Mouse (Mus musculus) limb, embryonic 14.5 days (tissue): ENCODE results near the gene Csgalnact2. TPM values are rescaled to one million over a fixed set of nuclear protein-coding genes. Genes with fewer than 3 reads are reported as not detected.

Experiments
- ATAC-seq: fragments of 200-750 bp; cut with Nextera tagmentation; 2 replicates; pipeline ENCODE4 v1.8.0; 2017; ENCODE audit warnings: low read depth, moderate number of reproducible peaks, moderate TSS enrichment; ENCODE audit not compliant: low FRiP score
- DNase-seq: peaks from one replicate; pipeline ENCODE4 v3.0.0-alpha.2; 2015; ENCODE audit warnings: low spot score
- H3K27ac ChIP-seq: fragments of 300-500 bp; sonication (generic); replicated peaks from 2 replicates; pipeline ENCODE4 v1.5.1; 2014; ENCODE audit warnings: low read depth, mild to moderate bottlenecking, low read length, moderate library complexity, mixed read lengths
- H3K27me3 ChIP-seq: fragments of 300-500 bp; sonication (generic); 2 replicates; pipeline ENCODE4 v1.6.1; 2014; ENCODE audit warnings: low read length, mixed read lengths; ENCODE audit not compliant: control insufficient read depth, insufficient read depth
- H3K36me3 ChIP-seq: fragments of 300-500 bp; sonication (generic); 2 replicates; pipeline ENCODE4 v1.6.1; 2014; ENCODE audit warnings: mild to moderate bottlenecking, low read length, moderate library complexity, mixed read lengths; ENCODE audit not compliant: control insufficient read depth, insufficient read depth
- H3K4me1 ChIP-seq: fragments of 300-500 bp; sonication (generic); 2 replicates; pipeline ENCODE4 v1.6.1; 2014; ENCODE audit warnings: antibody characterized with exemption, low read length, mixed read lengths; ENCODE audit not compliant: control insufficient read depth, insufficient read depth
- H3K4me2 ChIP-seq: fragments of 300-500 bp; sonication (generic); replicated peaks from 2 replicates; pipeline ENCODE4 v1.6.1; 2014; ENCODE audit warnings: low read depth, mild to moderate bottlenecking, low read length, moderate library complexity; ENCODE audit not compliant: severe bottlenecking
- H3K4me3 ChIP-seq: fragments of 300-500 bp; sonication (generic); replicated peaks from 2 replicates; pipeline ENCODE4 v1.5.1; 2014; ENCODE audit warnings: low read length
- H3K9ac ChIP-seq: fragments of 300-500 bp; sonication (generic); 2 replicates; pipeline ENCODE4 v1.6.1; 2014; ENCODE audit warnings: mild to moderate bottlenecking, low read depth, low read length, moderate library complexity; ENCODE audit not compliant: severe bottlenecking
- H3K9me3 ChIP-seq: fragments of 300-500 bp; sonication (generic); 2 replicates; pipeline ENCODE4 v1.6.1; 2016; ENCODE audit warnings: low read length; ENCODE audit not compliant: control insufficient read depth
- POLR2A ChIP-seq: fragments of 200-500 bp; IDR thresholded peaks from 2 replicates; pipeline ENCODE4 v1.8.0; 2012; ENCODE audit warnings: inconsistent platforms, mild to moderate bottlenecking, moderate library complexity, borderline replicate concordance; ENCODE audit not compliant: insufficient read depth, insufficient read length; ENCODE audit errors: extremely low read depth
- WGBS: fragments of 180-500 bp; shearing (Covaris S2); extraction: QIAGEN DNeasy Blood & Tissue Kit; methylation state at CpG from one replicate; pipeline ENCODE4 v1.1.7; 2014; 5-methylcytosine and 5-hydroxymethylcytosine counted together
- polyA plus RNA-seq, 2 experiments: library from polyadenylated mRNA; depleted of rRNA in 1 of 2; stranded (reverse) in 1 of 2; unstranded in 1 of 2; fragments of >200 nt; fragmentation: Nextera tagmentation in 1 of 2; extraction: Ambion mirVana in 1 of 2; gene quantifications; 2 replicates each; pipeline versions ENCODE4 v1.2.1 to v1.2.3; 2012 to 2014

Gene Csgalnact2
- polyA plus RNA-seq, 2 experiments: 11.6 to 20.8 TPM

GRCm38 (mm10) chr6:118137148-118137547, 1.8 kb downstream of the Csgalnact2 start:
- no peak overlapping the region for H3K4me3 ChIP-seq
- no peak for TF ChIP-seq POLR2A
- H3K9me3 ChIP-seq: no peaks in the 10 kb centered on the region
- no peak overlapping the region for H3K4me2 ChIP-seq
- H3K27ac ChIP-seq: no peak overlapping the region
- ATAC-seq (no peak), DNase-seq (no peak)
- H3K9ac ChIP-seq: no peak overlapping the region
- WGBS: 77% methylated on average over 2 of the region's 2 CpGs
- H3K36me3 ChIP-seq: no peaks in the 10 kb centered on the region
- H3K4me1 ChIP-seq: no peaks in the 10 kb centered on the region
- H3K27me3 ChIP-seq: no peaks in the 10 kb centered on the region

- H3K9ac ChIP-seq: no peak overlapping the region
- H3K4me2 ChIP-seq: no peak overlapping the region
- no peak for TF ChIP-seq POLR2A
- H3K36me3 ChIP-seq: no peaks in the 10 kb centered on the region
- no peak for ATAC-seq
- no peak overlapping the region for H3K27ac ChIP-seq
- WGBS: 52% methylated on average over 1 of the region's 1 CpGs
- H3K9me3 ChIP-seq: no peaks in the 10 kb centered on the region
- no peak for DNase-seq
- H3K4me1 ChIP-seq: no peaks in the 10 kb centered on the region
- H3K27me3 ChIP-seq: no peaks in the 10 kb centered on the region
- no peak overlapping the region for H3K4me3 ChIP-seq
These were observed 4.5 kb downstream of the Csgalnact2 start for GRCm38 (mm10) chr6:118134461-118134860.

DNA sequence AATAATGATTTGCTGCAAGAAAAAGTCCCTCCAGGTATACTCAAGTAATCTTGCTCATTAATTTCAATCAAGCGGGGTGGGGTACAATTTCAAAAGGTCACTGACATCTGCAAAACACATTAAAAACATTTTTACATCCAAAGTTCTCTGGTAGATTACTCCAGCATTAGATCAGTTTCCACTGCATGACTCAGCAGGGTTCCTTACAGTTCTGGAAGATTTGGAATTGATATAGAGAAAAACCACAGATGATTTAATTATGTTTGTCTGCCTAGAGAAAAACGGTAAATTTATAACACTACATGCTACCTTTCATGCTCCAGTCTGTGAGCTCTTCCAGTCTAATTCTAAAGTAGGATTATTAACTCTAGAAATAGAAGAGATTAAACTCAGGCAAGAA, 8.9 kb downstream of the Csgalnact2 start:
- H3K27me3 ChIP-seq: no peaks in the 10 kb centered on the region
- no peaks in the 10 kb centered on the region for H3K4me1 ChIP-seq
- TF ChIP-seq POLR2A: no peak
- no peaks in the 10 kb centered on the region for H3K9me3 ChIP-seq
- peaks cover 3% of the 10 kb centered on the region; the same call in 1 of the 2 replicates for H3K36me3 ChIP-seq
- ATAC-seq (no peak), DNase-seq (no peak)
- 48% methylated on average over 2 of the region's 2 CpGs for WGBS
- no peak overlapping the region for H3K4me3 ChIP-seq
- H3K4me2 ChIP-seq: no peak overlapping the region
- H3K27ac ChIP-seq: no peak overlapping the region
- no peak overlapping the region for H3K9ac ChIP-seq

DNA sequence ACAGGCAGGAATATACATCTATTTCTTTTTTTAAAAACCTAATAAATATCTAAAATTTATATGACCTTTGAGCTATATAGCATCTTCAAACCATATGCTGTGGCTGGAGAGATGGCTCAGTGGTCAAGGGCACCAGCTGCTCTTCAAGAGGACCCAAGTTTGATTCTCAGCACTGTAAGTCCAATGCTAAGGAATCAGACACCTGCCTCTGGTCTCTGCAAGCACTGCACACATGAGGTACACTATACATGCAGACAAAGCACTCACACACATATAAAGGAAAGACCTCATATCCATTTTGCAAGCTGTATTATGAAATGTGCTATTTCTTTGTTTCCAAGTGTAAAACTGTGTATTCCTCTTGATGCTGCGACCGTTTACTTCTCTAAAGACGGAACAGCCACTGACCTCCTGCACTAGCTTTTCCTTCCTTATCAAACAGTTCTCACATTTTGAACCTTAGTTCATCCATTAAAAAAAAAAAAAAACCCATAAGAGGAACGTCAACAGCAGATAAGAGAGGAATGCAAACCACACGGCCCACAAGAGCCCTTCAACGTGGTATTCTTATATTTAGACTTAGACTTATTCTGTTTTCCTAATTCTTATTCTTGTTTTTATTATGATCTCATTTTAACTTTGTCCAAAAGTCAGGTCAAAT, 11.0 kb downstream of the Csgalnact2 start:
- no peaks in the 10 kb centered on the region for H3K27me3 ChIP-seq
- no peaks in the 10 kb centered on the region for H3K9me3 ChIP-seq
- no peak overlapping the region for H3K9ac ChIP-seq
- H3K4me2 ChIP-seq: no peak overlapping the region
- H3K4me1 ChIP-seq: no peaks in the 10 kb centered on the region
- no peak for TF ChIP-seq POLR2A
- no peak overlapping the region for H3K4me3 ChIP-seq
- 77% methylated on average over 6 of the region's 6 CpGs for WGBS
- ATAC-seq (no peak), DNase-seq (no peak)
- H3K36me3 ChIP-seq: peaks cover 12% of the 10 kb centered on the region
- no peak overlapping the region for H3K27ac ChIP-seq

DNA sequence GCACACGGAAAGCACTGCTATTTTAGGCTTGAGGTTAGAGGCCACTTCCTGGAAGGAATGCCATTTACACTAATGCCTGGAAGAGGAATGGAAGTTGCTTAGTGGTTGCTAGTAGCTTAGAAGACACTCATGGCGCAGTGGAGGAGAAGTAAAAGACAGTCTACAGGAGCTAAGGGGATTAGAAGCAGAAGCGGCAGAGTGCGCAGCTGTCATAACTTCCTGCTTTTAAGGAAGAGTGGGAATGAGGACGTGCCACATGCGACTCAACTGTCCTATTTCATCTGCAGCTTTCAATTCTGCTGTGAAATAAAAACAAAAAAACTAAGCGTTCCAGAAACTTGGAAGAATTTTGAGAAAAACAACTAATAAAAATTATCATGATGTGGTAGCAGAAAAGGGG, 11.7 kb downstream of the Csgalnact2 start:
- DNase-seq (no peak), ATAC-seq (no peak)
- H3K9ac ChIP-seq: no peak overlapping the region
- no peak overlapping the region for H3K27ac ChIP-seq
- WGBS: 85% methylated on average over 7 of the region's 7 CpGs
- no peaks in the 10 kb centered on the region for H3K27me3 ChIP-seq
- H3K4me2 ChIP-seq: no peak overlapping the region
- no peak for TF ChIP-seq POLR2A
- H3K36me3 ChIP-seq: peaks cover 18% of the 10 kb centered on the region
- H3K4me1 ChIP-seq: no peaks in the 10 kb centered on the region
- H3K9me3 ChIP-seq: no peaks in the 10 kb centered on the region
- no peak overlapping the region for H3K4me3 ChIP-seq
